Mouse (Mus musculus): ENCODE results near the gene Usp6nl.

Gene Usp6nl

DNA sequence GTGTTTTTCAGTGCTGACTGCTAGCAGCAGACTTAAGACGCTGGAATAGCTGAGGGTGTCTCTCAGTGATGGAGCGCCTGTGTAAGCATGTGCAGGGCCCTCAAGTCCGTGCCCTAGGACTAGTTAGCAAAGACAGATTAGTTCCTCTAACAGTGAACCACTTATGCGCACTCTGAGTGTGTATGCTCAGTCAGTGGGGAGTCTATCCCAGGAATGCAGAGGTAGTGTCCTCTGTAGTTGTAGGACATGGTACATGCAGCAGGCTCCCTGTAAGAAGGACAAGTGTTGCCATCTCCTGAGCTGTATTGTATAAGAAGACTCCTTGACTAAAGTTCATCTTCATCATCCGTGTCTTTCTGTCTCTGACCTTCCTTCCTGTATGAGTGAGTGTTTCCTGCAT lies 102.4 kb downstream of the Usp6nl start:
- DNase-seq: no peak

DNA sequence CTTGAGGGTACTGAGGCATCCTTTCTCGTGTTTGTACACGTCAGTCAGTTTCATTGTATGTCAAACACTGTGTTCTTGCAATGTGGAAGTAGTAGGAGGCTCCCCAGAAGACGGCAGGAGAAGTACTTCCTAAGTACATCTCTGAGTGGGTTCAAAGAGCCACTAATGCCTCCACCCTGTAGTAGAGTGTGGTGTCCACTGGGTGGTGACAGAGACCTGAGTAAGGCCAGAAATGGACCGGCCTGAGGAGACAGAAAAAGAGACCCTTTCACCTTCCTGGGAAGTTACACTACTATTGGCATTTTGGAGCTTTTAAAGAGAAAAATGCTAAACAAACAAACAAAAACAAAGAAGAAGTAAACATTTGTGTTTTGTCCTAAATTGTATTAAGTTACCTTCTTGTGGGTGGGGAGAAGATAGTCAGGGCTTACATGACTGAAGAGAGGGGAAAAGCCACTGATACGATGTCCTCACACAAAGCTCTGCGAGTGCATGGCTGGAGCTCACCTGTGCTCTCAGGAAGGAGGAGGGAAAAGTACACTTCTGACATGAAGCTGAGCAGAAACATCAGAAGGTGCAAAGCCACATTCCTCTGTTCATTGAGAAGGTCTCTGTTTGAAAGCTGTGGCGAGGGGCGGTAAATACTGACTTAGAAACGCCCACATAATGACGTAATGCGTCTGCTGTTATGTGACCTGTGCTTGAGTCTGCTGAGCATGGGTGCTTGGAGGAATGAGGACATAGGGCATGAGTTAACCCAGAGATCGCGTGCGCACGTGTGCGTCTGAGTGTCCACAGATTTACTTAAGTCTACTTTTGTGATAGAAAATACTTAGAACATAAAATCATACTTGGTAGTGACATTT lies 113.9 kb downstream of the Usp6nl start:
- no peak for DNase-seq

DNA sequence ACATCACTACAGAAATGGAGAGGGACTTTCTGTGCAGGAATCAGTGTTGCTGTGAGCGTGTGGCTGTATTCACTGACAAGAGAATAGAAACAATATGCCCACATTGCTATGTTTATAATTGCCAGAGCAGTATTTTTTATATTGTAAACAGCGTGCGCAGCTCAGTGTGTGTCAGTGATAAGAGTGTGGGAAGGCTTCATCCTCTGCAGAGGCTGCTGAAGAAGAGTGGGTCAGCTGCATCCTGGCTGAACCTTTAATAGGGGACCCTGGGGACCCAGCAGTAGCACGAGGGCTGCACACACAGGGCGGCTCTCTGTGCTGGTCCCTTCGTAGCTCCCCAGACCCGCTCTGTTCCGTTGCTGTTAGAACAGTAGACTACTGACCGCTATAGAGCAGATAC lies 119.2 kb downstream of the Usp6nl start:
- no peak for DNase-seq

DNA sequence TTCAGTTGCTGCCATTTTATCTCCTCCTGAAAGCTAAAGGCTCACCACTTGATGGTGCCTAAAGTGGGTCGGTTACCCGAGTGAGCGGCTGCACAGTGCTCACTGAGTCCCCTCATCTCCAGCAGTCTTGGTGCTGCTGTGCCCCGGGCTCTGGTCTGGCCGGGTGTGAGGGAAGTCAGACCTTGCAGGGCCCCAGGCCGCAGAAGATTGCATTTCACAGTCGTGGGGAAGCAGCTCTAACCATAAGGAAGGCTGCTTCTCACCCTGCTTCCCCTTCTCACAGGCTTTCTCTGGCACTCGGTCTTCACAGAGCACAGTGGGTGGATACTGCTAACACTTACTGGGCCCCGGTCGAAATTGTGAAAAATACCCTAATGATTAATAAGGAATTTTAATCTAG lies 119.8 kb downstream of the Usp6nl start:
- no peak for DNase-seq

DNA sequence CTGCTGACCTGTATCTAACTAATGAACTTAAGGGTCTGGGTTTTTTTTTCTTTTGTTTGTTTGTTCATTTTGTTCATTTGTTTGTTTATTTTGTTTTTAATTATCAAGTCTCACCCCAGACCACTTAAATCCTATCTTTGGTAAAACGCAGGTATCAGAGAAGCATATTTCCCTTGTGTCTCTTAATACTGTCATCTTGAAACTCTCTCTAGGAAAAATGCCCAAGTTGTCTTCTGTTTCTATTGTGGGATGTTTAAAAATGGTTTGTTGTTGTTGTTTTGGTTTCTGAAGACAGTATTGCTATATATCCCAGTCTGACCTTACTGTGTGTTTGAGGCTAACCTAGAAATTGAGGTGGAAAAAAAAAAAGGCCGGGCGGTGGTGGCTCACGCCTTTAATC lies 121.5 kb downstream of the Usp6nl start:
- no peak for DNase-seq

DNA sequence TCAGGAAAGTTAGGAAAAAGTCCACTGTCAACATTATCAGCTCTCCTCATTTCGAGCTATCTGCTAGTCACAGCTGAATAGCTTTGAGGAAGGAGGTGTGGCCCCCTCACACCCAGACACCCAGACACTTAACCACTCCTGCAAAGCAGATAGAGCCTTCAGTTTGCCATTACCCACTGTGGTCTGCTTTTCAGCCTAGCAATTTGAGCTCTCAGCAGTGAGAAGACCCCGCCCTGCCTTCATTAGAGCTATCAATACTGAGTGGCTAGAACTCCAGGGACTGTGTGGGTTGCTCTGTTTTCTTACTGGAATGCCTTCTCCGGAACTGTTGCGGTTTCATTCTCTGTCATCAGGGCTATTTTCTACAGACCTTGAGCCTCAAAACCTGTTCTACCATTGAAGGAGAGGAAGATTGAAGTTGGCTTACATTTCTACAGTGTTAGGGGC lies 122.3 kb downstream of the Usp6nl start:
- no peak for DNase-seq

DNA sequence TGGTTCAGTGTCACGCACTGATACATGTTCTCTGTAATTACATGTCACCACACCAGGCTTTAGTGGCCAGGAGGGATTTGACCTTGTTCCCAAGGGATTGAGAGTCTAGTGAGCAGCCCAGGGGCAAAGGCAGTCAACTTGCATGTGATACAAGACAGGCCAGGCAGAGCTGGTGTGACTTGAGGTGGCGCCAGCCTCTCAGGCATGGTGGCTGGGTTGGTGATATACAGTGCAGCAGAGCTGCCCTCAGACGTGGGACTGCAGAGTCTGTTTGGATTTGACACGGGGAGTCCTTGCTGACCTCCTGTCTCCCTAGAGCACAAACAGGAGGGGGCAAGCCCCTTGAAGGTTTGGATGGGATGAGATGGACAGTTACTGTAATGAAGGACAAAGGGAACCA lies 123.4 kb downstream of the Usp6nl start:
- no peak for DNase-seq

DNA sequence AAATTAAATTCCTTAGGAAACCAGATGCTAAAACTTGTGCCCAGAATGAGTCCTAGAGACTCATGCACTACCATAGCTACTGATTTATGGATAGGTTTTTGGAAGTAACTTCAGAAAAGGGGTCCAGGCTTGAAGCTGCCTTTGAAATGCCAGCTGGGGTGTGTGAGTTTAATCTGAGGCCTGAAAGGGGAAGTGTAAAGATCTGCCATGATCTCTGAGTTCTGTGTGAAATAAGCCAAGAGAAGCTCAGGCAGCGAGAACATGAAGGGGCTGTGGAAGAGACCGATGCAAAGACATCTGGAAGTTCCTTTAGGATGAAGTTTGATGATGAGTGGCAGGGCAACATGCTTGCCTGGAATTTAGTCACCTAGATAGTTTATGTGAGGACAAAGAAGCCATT lies 126.4 kb downstream of the Usp6nl start:
- no peak for DNase-seq

DNA sequence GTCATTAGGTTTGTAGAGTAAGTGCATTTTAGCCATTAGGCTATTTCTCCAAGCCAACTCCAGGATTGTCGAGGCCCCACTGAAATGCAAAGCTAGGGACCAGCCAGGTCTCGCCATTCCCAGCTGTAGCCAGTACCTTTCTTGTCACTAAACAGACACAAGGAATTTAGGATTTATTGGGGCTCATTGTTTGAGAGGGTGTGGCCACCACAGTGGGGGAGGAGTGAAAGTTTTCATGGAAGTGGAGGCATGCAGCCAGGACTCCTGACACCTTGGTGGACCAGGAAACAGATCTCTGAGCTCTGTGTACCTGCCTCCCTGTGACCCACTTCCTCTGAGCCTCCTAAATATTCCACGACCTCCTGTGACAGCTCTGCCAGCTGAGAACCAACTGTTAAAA lies 127.2 kb downstream of the Usp6nl start:
- no peak for DNase-seq

DNA sequence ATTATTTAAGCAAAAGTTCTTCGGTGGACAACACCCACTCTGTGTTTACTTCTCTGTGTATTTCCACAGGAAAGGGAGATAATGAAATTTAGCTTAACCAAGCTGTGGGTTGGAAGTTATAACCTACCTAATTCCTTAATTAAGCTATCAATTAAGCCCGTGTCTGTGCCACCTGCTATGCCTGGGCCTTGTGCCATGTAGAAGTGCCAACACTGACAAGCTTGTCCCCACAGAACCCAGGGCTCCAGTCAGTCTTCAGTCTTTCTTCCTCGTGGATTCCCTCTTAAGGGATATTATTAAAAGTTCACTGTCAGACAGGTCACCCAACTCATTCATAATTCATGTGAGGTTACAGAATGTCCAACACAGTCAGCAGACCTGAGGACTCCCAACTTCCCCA lies 128.1 kb downstream of the Usp6nl start:
- peak; percentile 40 for DNase-seq

DNA sequence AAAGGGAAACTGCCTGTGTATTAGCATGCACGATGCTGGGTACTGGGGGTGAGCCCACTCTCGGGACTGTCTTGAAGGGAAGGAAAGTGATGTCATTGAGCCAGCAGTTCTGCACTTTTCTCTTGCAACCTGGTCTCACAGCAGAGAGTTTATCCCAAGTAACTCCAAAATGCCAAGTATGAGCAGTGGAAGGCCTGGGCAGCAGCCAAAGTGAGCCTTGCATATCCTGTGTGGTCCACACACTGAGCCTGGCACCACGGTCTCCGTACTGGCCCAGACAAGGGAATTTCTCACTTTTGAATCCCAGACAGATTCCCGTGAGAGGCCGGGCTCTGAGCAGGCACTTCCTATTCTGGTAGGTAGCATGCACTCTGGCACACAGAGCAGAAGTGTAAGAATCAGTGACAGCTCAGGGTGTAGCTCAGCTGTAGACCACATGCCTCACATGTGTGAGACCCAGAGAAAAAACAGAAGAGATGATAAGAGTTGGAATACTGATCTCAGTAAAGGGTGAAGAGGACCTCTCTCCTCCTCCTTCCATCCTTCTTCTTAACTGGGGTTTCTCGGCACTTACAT lies 132.6 kb downstream of the Usp6nl start:
- DNase-seq: no peak

DNA sequence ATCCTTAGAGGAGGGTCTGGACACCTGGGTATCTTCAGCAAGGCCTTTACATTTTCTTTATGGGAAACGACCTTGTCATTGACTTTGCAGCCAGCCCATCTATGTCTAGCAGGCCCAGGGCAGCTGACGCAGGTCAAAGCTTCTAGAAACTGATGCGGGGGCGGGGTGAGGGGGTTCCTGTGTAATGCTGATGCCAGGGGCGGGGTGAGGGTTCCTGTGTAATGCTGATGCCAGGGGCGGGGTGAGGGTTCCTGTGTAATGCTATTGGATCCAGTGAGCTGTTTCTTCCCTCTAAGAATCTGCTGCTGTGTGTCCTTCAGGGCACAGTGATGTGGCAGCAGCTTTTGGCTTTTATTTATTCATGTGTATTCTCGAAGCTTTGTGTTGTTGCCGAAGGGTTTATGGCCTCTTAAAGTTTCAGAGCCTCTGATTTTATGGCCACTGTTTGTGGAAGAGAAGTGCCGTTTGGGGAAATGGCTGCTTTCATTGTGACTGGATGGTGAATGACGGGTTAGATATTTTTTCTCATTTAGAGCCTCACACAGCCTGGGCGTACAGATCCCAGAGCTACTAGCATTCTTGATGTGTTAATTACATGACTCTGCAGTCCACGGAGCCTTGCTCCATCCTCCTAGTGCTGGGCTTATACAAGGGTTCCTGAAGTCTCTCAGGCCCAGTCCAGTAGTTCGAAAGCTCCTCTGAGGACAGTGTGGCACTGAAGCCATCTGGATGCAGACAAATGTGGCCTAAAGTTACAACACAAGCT lies 137.0 kb downstream of the Usp6nl start:
- no peak for DNase-seq

DNA sequence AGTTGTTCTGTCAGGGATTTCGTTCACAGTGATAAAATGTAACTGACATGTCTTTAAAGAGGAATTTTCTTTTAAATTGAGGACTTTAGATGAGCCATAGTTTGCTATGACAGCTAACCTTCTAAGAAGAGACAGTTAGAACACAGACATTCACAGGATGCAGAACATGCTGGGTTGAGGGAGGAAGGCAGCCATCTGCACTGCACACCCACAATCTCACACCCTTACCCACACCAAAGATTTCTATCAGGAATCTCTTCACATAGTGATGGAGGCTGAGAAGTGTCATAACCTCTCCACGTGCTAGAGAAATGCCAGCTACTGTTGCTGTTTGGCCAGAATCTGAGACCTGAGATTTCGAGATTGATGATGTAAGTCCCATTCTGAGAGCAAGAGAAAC lies 139.8 kb downstream of the Usp6nl start:
- DNase-seq: no peak

DNA sequence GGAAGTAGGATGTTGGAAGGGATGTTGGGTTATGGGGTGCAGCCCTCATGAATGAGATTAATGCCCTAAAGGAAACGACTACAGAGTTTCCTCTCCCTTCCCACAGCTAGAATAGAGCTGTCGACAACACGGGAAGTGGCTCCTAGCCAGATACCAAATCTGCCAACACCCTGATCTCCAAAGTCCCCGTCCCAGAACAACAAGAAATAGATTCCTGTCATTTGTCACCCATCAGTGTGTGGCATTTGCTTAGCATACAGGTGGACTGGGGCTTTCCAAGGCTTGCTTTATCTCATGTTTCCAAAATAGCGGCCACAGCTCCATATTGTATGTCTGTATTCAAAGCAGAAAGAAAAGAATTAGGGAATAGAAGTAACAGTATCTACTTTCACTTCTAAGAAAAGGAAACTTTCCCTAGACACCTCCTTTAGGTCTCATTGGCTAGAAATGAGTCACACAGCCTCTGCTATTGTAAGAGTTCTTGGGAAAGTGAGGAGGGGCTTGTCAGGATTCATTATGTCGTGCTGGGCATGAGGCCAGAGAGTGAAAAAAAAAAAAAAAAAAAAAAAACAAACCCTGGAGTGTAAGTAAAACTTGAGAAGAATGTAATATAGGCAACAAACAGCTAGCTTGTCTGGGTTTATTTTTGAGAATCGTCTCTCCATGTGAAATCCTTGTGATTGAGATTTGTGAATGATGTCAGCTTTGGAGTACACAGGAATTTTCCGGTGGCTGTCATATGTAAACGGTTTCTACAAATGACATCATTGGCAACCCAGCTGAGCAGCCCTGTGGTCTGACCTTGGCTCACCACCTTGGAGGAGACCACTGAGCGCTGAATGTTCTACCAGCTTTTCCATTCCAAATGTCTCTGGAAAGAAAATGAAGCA lies 141.6 kb downstream of the Usp6nl start:
- DNase-seq: no peak

DNA sequence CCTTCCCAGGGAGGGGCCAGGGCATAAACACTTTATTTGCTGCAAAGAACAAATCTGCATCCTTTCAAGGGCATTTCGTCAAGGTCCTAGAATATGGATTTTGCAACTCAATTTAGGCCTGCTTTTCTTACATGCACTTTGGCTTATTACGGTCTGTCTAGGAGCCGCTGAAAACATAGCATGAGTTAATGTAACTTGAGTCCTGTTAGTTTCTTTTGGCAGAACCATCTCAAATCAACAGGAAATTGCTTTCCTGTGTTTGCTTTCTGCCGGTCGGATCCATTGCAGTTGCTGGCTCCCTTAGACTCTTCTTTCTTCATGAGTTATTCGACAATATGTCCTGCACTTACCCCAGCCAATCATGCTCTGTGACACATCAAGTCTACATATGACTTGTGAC lies 143.9 kb downstream of the Usp6nl start:
- no peak for DNase-seq

DNA sequence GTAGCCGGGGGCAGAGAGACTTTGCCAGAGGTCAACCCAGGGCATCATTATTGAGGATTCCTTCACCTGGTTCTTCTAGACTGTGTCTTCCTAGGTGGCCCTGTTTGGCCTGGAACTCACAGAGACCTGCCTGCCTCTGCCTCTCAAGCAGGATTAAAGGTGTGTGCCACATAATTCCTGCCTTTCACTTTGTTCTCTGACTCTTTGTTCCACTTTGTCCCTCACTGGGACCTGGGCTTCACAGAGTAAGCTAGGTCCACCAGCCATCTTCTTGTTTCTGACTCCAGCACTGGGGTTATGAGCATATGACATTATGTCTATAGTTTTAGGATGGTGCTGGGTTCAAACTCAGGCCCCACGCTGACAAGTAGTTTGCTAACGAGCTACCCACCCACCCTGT lies 144.9 kb downstream of the Usp6nl start:
- no peak for DNase-seq

DNA sequence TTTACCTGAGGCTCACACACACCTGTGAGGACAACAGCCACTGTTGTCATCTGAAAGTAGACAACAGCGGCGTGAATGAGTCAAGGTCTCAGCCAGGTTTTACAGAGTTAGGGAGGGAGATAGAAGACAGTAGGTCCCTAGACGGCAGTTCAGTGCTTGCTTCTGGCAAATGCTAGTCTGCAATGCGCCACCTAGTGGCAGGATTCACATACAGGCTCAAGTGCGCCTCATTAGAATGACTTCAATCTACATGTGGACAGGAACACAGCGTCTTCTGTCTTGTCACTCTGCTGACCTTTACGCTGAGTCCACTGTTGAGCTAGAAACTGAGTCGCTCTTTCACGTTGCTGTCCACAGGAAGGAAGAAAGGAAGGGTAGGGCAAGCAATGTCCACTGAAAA lies 146.7 kb downstream of the Usp6nl start:
- peak; percentile 22 for DNase-seq

DNA sequence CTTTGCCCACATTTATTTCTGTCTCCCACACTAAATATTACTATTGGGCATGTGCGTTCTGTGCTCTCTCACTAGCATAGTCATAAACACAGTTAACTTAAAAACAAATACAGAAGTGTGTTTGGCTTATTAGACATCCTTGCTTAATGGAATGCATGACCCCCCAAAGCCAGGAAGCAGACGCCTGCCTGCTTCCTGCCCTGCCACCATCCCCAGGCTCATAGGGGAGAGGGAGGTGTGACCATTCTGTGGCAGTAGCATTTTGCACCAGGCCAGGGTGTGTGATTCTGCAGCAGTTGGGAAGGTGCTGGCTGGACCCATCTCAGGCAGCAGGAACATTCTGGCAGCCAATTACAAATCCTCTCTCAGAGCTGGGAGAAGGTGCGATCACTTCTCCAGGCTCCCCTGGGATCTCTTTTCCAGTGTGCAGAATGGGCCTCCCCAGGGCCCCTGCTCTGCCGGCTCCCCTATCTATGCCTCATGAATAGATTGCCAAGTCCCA lies 148.7 kb downstream of the Usp6nl start:
- DNase-seq: no peak

DNA sequence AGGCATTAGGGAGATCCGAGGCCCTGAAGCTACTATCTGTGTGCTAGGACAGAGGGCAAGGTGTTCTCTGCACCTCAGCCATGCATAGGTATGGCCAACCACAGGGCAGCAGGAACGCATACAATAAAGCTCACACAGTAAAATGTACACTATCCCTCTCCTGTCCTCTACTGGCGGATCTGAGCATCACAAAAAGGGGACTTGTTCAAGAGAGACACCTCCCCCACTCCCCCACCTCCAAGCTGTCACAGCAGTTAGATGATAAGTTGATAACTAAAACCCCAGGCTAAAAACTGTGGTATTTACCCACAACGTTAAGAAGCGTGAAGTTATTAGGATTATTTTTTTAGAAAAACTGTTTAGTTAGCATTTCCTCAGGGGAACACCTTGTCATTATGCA lies 151.4 kb downstream of the Usp6nl start:
- DNase-seq: no peak

DNA sequence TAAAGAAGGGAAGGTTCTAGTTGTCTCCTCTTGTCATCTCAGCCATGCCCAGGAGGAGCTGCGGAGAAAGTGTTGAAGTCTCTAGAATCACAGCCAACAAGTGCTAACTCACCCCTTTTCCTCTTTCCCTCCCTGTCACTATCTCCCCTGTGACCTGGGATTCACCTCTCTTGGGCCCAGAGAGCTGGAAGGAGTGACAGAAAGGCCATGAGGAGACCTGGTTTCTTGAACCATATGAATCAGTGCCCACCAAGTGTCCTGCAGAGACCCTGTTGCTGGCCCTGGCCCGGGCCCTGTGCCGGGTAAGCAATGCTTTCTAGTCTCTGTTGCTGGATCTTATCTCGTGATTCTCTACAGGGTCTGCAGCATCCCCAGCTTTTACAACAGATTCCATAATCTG lies 155.4 kb downstream of the Usp6nl start:
- no peak for DNase-seq

DNA sequence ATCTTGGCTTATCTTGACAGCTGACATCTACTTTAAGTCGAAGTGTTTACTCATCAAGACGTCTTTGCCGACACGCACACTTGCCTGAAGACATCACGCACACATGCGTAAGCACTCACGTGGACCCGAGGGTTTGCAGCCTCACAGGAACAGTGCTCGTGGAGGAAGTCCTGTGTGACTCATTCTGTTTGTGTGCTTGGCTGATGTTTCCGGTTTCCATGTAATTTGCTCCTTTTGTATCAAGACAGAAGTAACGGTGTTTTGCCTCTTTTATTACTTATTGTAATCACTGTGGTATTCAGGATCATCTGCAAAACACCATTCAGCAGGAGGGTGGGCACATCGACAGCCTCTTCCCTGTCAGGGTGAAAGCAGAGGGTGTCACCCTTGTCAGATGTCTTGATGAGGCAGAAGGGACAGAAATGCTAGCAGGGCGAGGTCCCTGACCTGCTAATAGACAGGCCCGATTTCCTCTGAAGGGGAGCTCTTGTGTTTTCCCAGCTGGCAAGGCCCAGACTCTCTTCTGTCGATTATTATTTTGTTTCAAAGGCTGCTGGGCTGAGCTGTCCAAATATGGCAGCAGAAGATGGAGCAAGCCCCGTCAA lies 156.0 kb downstream of the Usp6nl start:
- no peak for DNase-seq

DNA sequence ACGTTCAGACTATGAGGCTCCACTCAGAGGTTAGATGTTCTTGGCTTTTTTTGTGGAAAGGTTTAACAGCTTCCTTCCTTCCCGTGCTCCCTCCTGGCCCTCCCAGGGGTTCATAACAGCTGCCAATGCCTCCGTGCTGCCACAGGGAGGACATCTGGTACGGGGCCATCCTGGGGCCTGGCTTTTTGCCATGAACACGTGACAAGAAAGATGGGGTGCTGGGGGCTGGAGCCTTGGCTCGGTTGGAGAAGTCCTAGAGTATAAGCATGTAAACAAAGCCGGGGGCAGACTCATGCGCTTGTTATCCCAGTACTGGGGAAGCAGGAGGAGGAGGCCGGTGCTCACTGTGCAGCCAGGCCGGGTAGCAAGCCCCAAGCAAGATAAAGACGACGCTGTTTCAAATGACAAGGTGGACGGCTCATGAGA lies 156.5 kb downstream of the Usp6nl start:
- no peak for DNase-seq
